In the genomic region with DNA sequence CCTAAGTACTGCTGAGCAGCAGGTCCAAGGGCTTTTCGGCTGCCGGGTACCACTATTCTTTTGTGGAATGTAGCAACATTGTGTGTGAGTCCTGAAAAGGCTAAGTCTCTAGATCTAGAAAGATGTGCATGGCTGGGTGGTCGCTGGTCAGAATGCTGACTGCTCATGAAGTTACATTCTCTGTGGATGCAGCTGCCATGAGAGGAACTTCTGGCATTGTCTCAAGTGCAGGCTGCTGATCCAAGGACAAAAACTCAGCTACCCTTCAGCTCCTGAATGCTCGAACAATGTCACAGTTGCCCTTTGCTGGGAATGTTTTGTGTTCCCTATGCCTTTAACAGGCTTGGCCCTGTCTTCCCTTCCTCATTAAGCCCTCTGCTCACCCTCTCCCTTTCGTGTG, we compare ENCODE assay signal across 21 mouse cellular contexts. TPM values are rescaled to one million over a fixed set of nuclear protein-coding genes. Genes with fewer than 3 reads are reported as not detected.
A peak's percentile ranks its signal among the peaks of the same experiment; 100 is the strongest.
DNase-seq lines count a peak whose midpoint lies in the region; ATAC-seq lines count a peak whose summit lies in the region.
"Had no signal": no experiment of that assay in that cellular context is flagged by ENCODE, and none has a peak within 500 bp of the region (broad histone marks: within the 10 kb centered on the region; RNA-seq: fewer than 3 reads in every experiment).

No protein-coding gene starts in this region.

- no peaks in the 10 kb centered on the region for H3K27me3 ChIP-seq in hindbrain, embryonic 10.5 days (ENCODE audit: insufficient read depth, poor library complexity, severe bottlenecking)
- H3K27me3 ChIP-seq in hindbrain, embryonic 16.5 days (replicated peaks; ENCODE audit: control insufficient read depth, insufficient read depth, low read length): no peaks in the 10 kb centered on the region
- no peaks in the 10 kb centered on the region for H3K27me3 ChIP-seq in midbrain, embryonic 13.5 days
- H3K27me3 ChIP-seq: heart, embryonic 15.5 days; hindbrain, embryonic 15.5 days; kidney, embryonic 15.5 days; megakaryocyte, embryonic 14.5 days; neural tube, embryonic 12.5 days had no signal

- peak overlapping the region; percentile 59; the same call in 1 of the 2 replicates for H3K27ac ChIP-seq in hindbrain, embryonic 10.5 days
- H3K27ac ChIP-seq in hindbrain, embryonic 16.5 days (ENCODE audit: low read depth, low read length): no peak overlapping the region
- H3K27ac ChIP-seq in midbrain, embryonic 13.5 days: no peak overlapping the region
- H3K27ac ChIP-seq: embryonic facial prominence, embryonic 10.5 days; heart, embryonic 15.5 days; hindbrain, embryonic 15.5 days; kidney, embryonic 15.5 days; neural tube, embryonic 12.5 days had no signal

- H3K4me3 ChIP-seq in hindbrain, embryonic 10.5 days: no peak overlapping the region
- H3K4me3 ChIP-seq in hindbrain, embryonic 16.5 days (ENCODE audit: low read length): no peak overlapping the region
- H3K4me3 ChIP-seq in midbrain, embryonic 13.5 days (replicated peaks): no peak overlapping the region
- H3K4me3 ChIP-seq: embryonic facial prominence, embryonic 10.5 days; heart, embryonic 15.5 days; hindbrain, embryonic 15.5 days; kidney, embryonic 15.5 days; megakaryocyte, embryonic 14.5 days; neural tube, embryonic 12.5 days had no signal

- no peaks in the 10 kb centered on the region for H3K36me3 ChIP-seq in hindbrain, embryonic 10.5 days
- H3K36me3 ChIP-seq in hindbrain, embryonic 16.5 days (ENCODE audit: control insufficient read depth, insufficient read depth, low read length): no peaks in the 10 kb centered on the region
- H3K36me3 ChIP-seq in midbrain, embryonic 13.5 days: no peaks in the 10 kb centered on the region
- H3K36me3 ChIP-seq: embryonic facial prominence, embryonic 10.5 days; heart, embryonic 15.5 days; hindbrain, embryonic 15.5 days; kidney, embryonic 15.5 days; neural tube, embryonic 12.5 days had no signal

- H3K4me1 ChIP-seq in hindbrain, embryonic 10.5 days (replicated peaks): peaks cover 15% of the 10 kb centered on the region
- H3K4me1 ChIP-seq in hindbrain, embryonic 16.5 days (ENCODE audit: control insufficient read depth, insufficient read depth, low read depth, low read length): peaks cover 9% of the 10 kb centered on the region
- peaks cover 16% of the 10 kb centered on the region for H3K4me1 ChIP-seq in midbrain, embryonic 13.5 days (replicated peaks)
- H3K4me1 ChIP-seq: heart, embryonic 15.5 days; kidney, embryonic 15.5 days; megakaryocyte, embryonic 14.5 days; neural tube, embryonic 12.5 days had no signal

- H3K9ac ChIP-seq in hindbrain, embryonic 16.5 days (ENCODE audit: low read depth, low read length): no peak overlapping the region
- H3K9ac ChIP-seq in midbrain, embryonic 13.5 days (replicated peaks): no peak overlapping the region
- H3K9ac ChIP-seq: heart, embryonic 15.5 days; hindbrain, embryonic 15.5 days; kidney, embryonic 15.5 days; neural tube, embryonic 12.5 days had no signal

- 35% methylated on average over 5 of the region's 5 CpGs for WGBS in hindbrain, embryonic 10.5 days
- 23% methylated on average over 5 of the region's 5 CpGs for WGBS in hindbrain, embryonic 16.5 days
- 7% methylated on average over 5 of the region's 5 CpGs for whole genome bisulfite sequencing in midbrain, embryonic 13.5 days

- peak; percentile 9 for DNase-seq in adrenal gland, postnatal 10 days
- DNase-seq in adrenal gland, postnatal 4 days (ENCODE audit: low spot score in 2 of 2): no peak
- peak; percentile 10 for DNase-seq in hindbrain, embryonic 10.5 days (ENCODE audit: low spot score)
- DNase-seq in Muller cell, postnatal 12 days (ENCODE audit: inconsistent ontology term): peak; percentile 10
- DNase-seq in right cerebral cortex, postnatal 4 days: no peak
- no peak for DNase-seq in layer of hippocampus, adult 9-10 months (ENCODE audit: low spot score)
- DNase-seq: cerebellum, adult 18-20 months; cerebellum, postnatal 14 days; heart, postnatal 36 days; thymus, postnatal 14 days had no signal

- no peaks in the 10 kb centered on the region for H3K9me3 ChIP-seq in hindbrain, embryonic 10.5 days
- no peaks in the 10 kb centered on the region for H3K9me3 ChIP-seq in hindbrain, embryonic 16.5 days (ENCODE audit: control insufficient read depth, low read length)
- no peaks in the 10 kb centered on the region for H3K9me3 ChIP-seq in midbrain, embryonic 13.5 days
- H3K9me3 ChIP-seq: embryonic facial prominence, embryonic 10.5 days; heart, embryonic 15.5 days; hindbrain, embryonic 15.5 days; kidney, embryonic 15.5 days; neural tube, embryonic 12.5 days had no signal

- ATAC-seq in hindbrain, embryonic 16.5 days: no peak
- peak; percentile 68; the same call in 1 of the 2 replicates for ATAC-seq in midbrain, embryonic 13.5 days
- ATAC-seq: intestine, embryonic 16.5 days had no signal

- no peak overlapping the region for H3K4me2 ChIP-seq in hindbrain, embryonic 16.5 days (ENCODE audit: low read length)
- no peak overlapping the region for H3K4me2 ChIP-seq in midbrain, embryonic 13.5 days (replicated peaks)
- H3K4me2 ChIP-seq: heart, embryonic 15.5 days; hindbrain, embryonic 15.5 days; kidney, embryonic 15.5 days; neural tube, embryonic 12.5 days had no signal

RNA-seq across cellular contexts. Expression of a gene that starts 35.5 kb away (rescaled TPM):
- total RNA-seq in adrenal gland, postnatal 10 days (2021): under 1 TPM; 0.58 to 0.60 TPM
- total RNA-seq in adrenal gland, postnatal 4 days (2021): under 1 TPM; 0.45 TPM
- 2.3 and 2.4 TPM in 2 replicates for polyA plus RNA-seq in hindbrain, embryonic 10.5 days (2016; fragmentation: Nextera tagmentation; extraction: Ambion mirVana)
- 4.6 and 6.4 TPM in 2 replicates for polyA plus RNA-seq in hindbrain, embryonic 16.5 days (2015; fragmentation: Nextera tagmentation; extraction: Ambion mirVana)
- 13.4 and 14.0 TPM in 2 replicates for polyA plus RNA-seq in midbrain, embryonic 13.5 days (2015; fragmentation: Nextera tagmentation; extraction: Ambion mirVana)
- total RNA-seq: gastrocnemius, adult 8-10 months; heart, postnatal 36 days had no signal
- polyA plus RNA-seq: large intestine, adult 2 months had no signal

Comparison
In these comparisons a context has a peak if more than half of its experiments do, and no peak if none do; other contexts are left out.
1. DNase-seq: peak in adrenal gland, postnatal 10 days (single experiment), hindbrain, embryonic 10.5 days (single experiment) and Muller cell, postnatal 12 days (single experiment); none in adrenal gland, postnatal 4 days (0 of 2), right cerebral cortex, postnatal 4 days (single experiment) and layer of hippocampus, adult 9-10 months (single experiment).